Mouse (Mus musculus): ENCODE measurements at regions not wholly inside any gene's neighbourhood (a gene's known extent, or its start where the extent isn't known, plus 50 kb on each side); places are given as distances from the start of the nearest gene placed in this dataset.

- no peak for ATAC-seq (replicated peaks; ENCODE audit: low FRiP score, poor library complexity, severe bottlenecking)
Observed at GRCm38 (mm10) chr12:71370091-71370490, 60.4 kb downstream of the Dact1 start.

GRCm38 (mm10) chr12:71371948-71372347 lies 62.3 kb downstream of the Dact1 start:
- no peak for ATAC-seq (replicated peaks; ENCODE audit: low FRiP score, poor library complexity, severe bottlenecking)

DNA sequence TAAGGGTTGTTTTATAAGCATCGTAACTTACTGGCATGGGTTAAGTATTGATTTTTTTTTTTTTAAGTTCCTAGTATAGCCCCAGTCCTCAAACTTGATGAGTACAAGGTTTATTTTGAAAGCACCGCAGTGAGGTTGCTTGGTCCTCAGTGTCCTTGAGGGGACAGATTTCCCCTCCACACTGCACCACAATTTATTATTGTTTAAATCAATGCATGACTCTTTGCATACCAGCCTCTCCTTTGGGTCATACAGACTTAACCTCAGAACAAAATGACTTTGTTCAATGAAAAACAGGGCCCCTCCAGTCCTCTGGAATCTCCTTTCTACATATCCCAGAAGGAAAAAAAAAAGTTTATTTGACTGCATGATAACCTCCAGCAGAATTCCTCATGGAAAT lies 63.9 kb downstream of the Dact1 start:
- ATAC-seq (replicated peaks; ENCODE audit: low FRiP score, poor library complexity, severe bottlenecking): no peak

GRCm38 (mm10) chr12:71376446-71376845 lies 66.8 kb downstream of the Dact1 start:
- ATAC-seq (replicated peaks; ENCODE audit: low FRiP score, poor library complexity, severe bottlenecking): no peak

GRCm38 (mm10) chr12:71376966-71377365 lies 67.3 kb downstream of the Dact1 start:
- no peak for ATAC-seq (replicated peaks; ENCODE audit: low FRiP score, poor library complexity, severe bottlenecking)

DNA sequence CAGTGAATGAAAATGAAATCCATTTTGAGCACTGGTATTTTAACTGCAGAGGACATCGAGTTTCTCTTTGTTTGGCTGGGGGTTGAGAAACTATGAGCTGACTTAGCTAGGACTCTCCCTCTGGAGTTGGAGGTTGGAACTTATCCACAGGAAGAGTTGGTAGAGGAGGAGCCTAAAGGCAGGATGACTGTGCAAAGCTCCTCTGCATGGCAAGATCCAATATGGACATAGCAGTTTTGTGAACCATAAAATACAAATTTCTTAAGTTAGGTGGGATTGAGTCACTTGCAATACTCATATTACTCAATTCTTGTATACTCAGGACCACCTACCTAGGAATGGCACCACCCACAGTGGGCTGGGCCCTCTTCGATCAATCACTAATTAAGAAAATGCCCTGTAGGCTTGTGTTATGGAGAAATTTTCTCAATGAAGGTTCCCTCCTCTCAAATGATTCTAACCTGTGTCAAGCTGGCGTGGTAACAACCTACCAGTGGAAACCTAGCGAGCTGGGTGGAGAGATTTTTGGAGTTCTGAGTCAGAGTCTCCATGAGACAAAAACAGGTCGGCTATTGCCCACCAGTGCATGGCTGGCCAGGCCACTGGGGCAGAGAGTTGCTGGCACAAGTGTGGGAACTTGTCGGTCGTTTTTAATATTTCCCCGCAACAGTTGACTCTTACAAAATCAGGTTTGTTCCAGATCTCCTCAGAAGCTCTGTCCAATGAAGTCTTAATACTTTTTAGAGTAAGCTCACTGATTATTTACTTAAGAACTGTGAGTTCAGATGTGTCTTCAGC lies 70.1 kb downstream of the Dact1 start:
- ATAC-seq (replicated peaks; ENCODE audit: low FRiP score, poor library complexity, severe bottlenecking): no peak

- no peak for ATAC-seq (replicated peaks; ENCODE audit: low FRiP score, poor library complexity, severe bottlenecking)
Observed at GRCm38 (mm10) chr12:71380424-71380761, 70.7 kb downstream of the Dact1 start.

GRCm38 (mm10) chr12:71386251-71386650 lies 76.6 kb downstream of the Dact1 start:
- ATAC-seq (replicated peaks; ENCODE audit: low FRiP score, poor library complexity, severe bottlenecking): no peak

GRCm38 (mm10) chr12:71391481-71391880 lies 81.8 kb downstream of the Dact1 start:
- ATAC-seq (replicated peaks; ENCODE audit: low FRiP score, poor library complexity, severe bottlenecking): no peak

DNA sequence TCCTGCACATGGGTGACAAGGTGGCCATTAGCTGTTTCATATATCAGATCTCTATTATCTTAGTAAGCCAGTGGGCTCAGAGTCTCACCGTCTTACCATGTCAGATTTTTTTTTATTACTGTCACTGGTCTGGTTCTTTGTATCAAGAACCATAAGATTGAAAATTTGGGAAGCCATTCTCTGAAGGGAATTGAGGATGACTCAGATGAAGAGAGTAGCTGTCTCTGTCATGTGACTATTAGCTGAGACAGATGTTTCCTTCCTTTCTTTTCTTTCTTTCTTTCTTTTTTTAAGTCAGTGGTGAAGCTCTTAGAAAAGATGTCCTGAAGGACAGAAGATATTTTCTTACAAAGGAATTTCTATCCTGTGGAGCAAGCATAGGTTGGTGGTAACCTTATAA lies 84.1 kb downstream of the Dact1 start:
- ATAC-seq (replicated peaks; ENCODE audit: low FRiP score, poor library complexity, severe bottlenecking): no peak

DNA sequence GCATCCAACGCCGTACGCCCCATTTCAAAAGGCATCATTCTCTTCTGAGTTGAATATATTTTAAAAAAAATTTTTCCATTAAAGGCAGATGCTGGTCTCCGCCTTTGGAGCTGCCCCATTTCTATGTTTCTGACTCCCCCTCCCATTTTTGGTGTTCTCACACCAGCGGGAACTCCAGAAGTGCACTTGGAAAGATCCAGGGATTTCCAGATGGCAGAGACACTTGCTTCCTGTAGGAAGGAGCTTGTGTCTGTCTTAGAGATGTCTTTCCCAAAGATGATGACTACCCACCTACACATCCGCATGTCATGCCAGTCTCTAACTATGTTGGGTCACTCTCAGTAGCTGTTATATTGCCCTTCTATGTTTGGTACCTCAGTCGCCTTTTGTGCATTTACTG lies 87.8 kb downstream of the Dact1 start:
- no peak for ATAC-seq (replicated peaks; ENCODE audit: low FRiP score, poor library complexity, severe bottlenecking)

GRCm38 (mm10) chr12:71398701-71399100 lies 89.0 kb downstream of the Dact1 start:
- ATAC-seq (replicated peaks; ENCODE audit: low FRiP score, poor library complexity, severe bottlenecking): no peak

- ATAC-seq (replicated peaks; ENCODE audit: low FRiP score, poor library complexity, severe bottlenecking): no peak
Observed at GRCm38 (mm10) chr12:71400201-71400600, 90.5 kb downstream of the Dact1 start.

DNA sequence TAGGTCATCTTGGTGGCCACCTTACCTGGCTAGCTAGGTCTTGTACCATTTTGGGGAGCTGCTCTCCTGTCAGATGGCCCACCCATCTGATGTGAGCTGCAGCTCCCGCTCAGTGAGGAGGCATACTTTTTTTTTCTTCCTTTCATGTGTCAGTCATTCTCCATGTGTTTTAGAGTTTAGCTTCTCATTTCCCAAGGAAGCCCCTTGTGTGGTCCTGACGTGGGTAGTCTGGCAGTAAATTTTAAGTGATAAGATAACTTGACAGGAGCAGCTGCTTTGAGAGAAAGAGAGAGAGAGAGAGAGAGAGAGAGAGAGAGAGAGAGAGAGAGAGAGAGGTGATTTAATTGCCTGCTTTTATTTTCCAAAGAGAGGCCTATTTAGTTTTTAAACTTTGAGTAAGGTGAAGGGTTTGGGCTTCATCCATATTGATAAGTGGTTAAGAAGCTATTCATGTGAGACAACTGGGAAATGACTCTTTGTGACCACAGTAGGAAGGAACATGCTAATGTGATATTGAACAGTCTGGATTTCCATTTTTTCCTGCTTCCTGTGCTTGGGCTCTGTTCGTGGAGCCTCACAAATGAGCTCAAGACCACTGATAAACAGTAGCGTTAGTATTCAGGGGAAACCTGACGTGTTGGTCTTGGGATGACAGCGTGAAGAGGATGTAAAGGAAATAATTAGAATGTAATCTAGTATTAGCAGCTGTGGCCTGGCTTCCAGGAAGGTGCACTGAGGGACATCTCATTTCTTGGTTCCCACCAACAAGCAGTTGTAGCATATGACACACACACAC lies 92.1 kb downstream of the Dact1 start:
- no peak for ATAC-seq (replicated peaks; ENCODE audit: low FRiP score, poor library complexity, severe bottlenecking)

GRCm38 (mm10) chr12:71407294-71407693 lies 97.6 kb downstream of the Dact1 start:
- ATAC-seq (replicated peaks; ENCODE audit: low FRiP score, poor library complexity, severe bottlenecking): no peak

GRCm38 (mm10) chr12:71408396-71409050 lies 98.8 kb downstream of the Dact1 start:
- ATAC-seq (replicated peaks; ENCODE audit: low FRiP score, poor library complexity, severe bottlenecking): no peak

GRCm38 (mm10) chr12:71412331-71412730 lies 102.6 kb downstream of the Dact1 start:
- no peak for ATAC-seq (replicated peaks; ENCODE audit: low FRiP score, poor library complexity, severe bottlenecking)

- ATAC-seq (replicated peaks; ENCODE audit: low FRiP score, poor library complexity, severe bottlenecking): no peak
Observed at GRCm38 (mm10) chr12:71416968-71417367, 107.3 kb downstream of the Dact1 start.

- no peak for ATAC-seq (replicated peaks; ENCODE audit: low FRiP score, poor library complexity, severe bottlenecking)
Observed at GRCm38 (mm10) chr12:71418186-71418585, 108.5 kb downstream of the Dact1 start.

GRCm38 (mm10) chr12:71419161-71419560 lies 109.5 kb downstream of the Dact1 start:
- no peak for ATAC-seq (replicated peaks; ENCODE audit: low FRiP score, poor library complexity, severe bottlenecking)
